Mouse (Mus musculus) testis, adult 2 months (tissue): ENCODE data around the gene Rasgrf2. TPM values are rescaled to one million over a fixed set of nuclear protein-coding genes. Genes with fewer than 3 reads are reported as not detected.

Experiments used
- H3K27ac ChIP-seq: fragments of 200-500 bp; 2 replicates; pipeline ENCODE4 v1.5.1; 2012; ENCODE audit warnings: low read depth, low read length; ENCODE audit not compliant: control insufficient read depth, insufficient read depth
- H3K27me3 ChIP-seq: fragments of 200-500 bp; 2 replicates; pipeline ENCODE4 v1.6.1; 2012; ENCODE audit warnings: mild to moderate bottlenecking, low read length, moderate library complexity; ENCODE audit not compliant: control insufficient read depth, insufficient read depth
- H3K36me3 ChIP-seq: fragments of 200-500 bp; 2 replicates; pipeline ENCODE4 v1.6.1; 2012; ENCODE audit warnings: mild to moderate bottlenecking, low read length; ENCODE audit not compliant: control insufficient read depth, insufficient read depth
- H3K4me1 ChIP-seq: fragments of 200-500 bp; 2 replicates; pipeline ENCODE4 v1.6.1; 2012; ENCODE audit warnings: low read length; ENCODE audit not compliant: control insufficient read depth, insufficient read depth
- H3K4me3 ChIP-seq: fragments of 200-500 bp; 2 replicates; pipeline ENCODE4 v1.5.1; 2012; ENCODE audit warnings: low read depth, mild to moderate bottlenecking, low read length, moderate library complexity, mixed read lengths; ENCODE audit not compliant: control insufficient read depth
- CTCF ChIP-seq: fragments of 200-500 bp; IDR thresholded peaks from 2 replicates; pipeline ENCODE4 v1.5.1; 2012; ENCODE audit warnings: low read depth, mild to moderate bottlenecking, inconsistent platforms, low read length, moderate library complexity; ENCODE audit not compliant: control insufficient read depth, insufficient read depth, insufficient replicate concordance
- POLR2A ChIP-seq: fragments of 200-500 bp; IDR thresholded peaks from 2 replicates; pipeline ENCODE4 v1.6.1; 2012; ENCODE audit warnings: low read depth, mild to moderate bottlenecking, inconsistent platforms, low read length, moderate library complexity; ENCODE audit not compliant: control insufficient read depth
- polyA plus RNA-seq: library from polyadenylated mRNA; depleted of rRNA; stranded (reverse); fragments of >200 nt; gene quantifications from 2 replicates; pipeline ENCODE4 v1.2.3, GENCODE M21; 2012

Rasgrf2 gene
- polyA plus RNA-seq, 1 experiment: 0.57 TPM

- H3K4me3 ChIP-seq: no peak overlapping the region
- no peak overlapping the region for H3K27ac ChIP-seq
- H3K36me3 ChIP-seq: no peaks in the 10 kb centered on the region
- H3K4me1 ChIP-seq: no peaks in the 10 kb centered on the region
- TF ChIP-seq POLR2A: no peak
- no peak for TF ChIP-seq CTCF
- H3K27me3 ChIP-seq: no peaks in the 10 kb centered on the region
Observed at GRCm38 (mm10) chr13:91884714-91885386, 246.6 kb downstream of the Rasgrf2 start.

- TF ChIP-seq POLR2A (no peak), CTCF (no peak; the same call in 1 of the 2 replicates)
- Histone ChIP-seq H3K4me1 (no peaks in the 10 kb centered on the region), H3K36me3 (no peaks in the 10 kb centered on the region), H3K27me3 (no peaks in the 10 kb centered on the region), H3K27ac (no peak overlapping the region), H3K4me3 (no peak overlapping the region)
Observed at GRCm38 (mm10) chr13:91881837-91882480, 249.5 kb downstream of the Rasgrf2 start.

GRCm38 (mm10) chr13:91880256-91880655, 251.2 kb downstream of the Rasgrf2 start:
- Histone ChIP-seq H3K4me1 (no peaks in the 10 kb centered on the region), H3K27ac (no peak overlapping the region), H3K27me3 (no peaks in the 10 kb centered on the region), H3K36me3 (no peaks in the 10 kb centered on the region), H3K4me3 (no peak overlapping the region)
- TF ChIP-seq POLR2A: no peak
- no peak for TF ChIP-seq CTCF

GRCm38 (mm10) chr13:91877996-91878395, 253.5 kb downstream of the Rasgrf2 start:
- no peak overlapping the region for H3K4me3 ChIP-seq
- H3K4me1 ChIP-seq: no peaks in the 10 kb centered on the region
- H3K27me3 ChIP-seq: no peaks in the 10 kb centered on the region
- no peak for TF ChIP-seq CTCF
- no peak for TF ChIP-seq POLR2A
- H3K27ac ChIP-seq: no peak overlapping the region
- no peaks in the 10 kb centered on the region for H3K36me3 ChIP-seq

- H3K4me1 ChIP-seq: no peaks in the 10 kb centered on the region
- no peak overlapping the region for H3K27ac ChIP-seq
- TF ChIP-seq CTCF (no peak), POLR2A (no peak)
- H3K4me3 ChIP-seq: no peak overlapping the region
- no peaks in the 10 kb centered on the region for H3K36me3 ChIP-seq
- H3K27me3 ChIP-seq: no peaks in the 10 kb centered on the region
Observed at GRCm38 (mm10) chr13:91877350-91877749, 254.1 kb downstream of the Rasgrf2 start.

- Histone ChIP-seq H3K36me3 (no peaks in the 10 kb centered on the region), H3K27me3 (no peaks in the 10 kb centered on the region), H3K27ac (no peak within 1 kb of the TSS), H3K4me1 (no peaks in the 10 kb centered on the region), H3K4me3 (no peak within 1 kb of the TSS)
- TF ChIP-seq CTCF (no peak), POLR2A (no peak)
Observed at GRCm38 (mm10) chr13:91876741-91877349, 254.6 kb downstream of the Rasgrf2 start, which contains the start of gene Ckmt2. Gene Ckmt2 (minus strand): TSS chr13:91876885.

- Histone ChIP-seq H3K27me3 (no peaks in the 10 kb centered on the region), H3K4me3 (no peak overlapping the region), H3K4me1 (no peaks in the 10 kb centered on the region), H3K27ac (no peak overlapping the region), H3K36me3 (no peaks in the 10 kb centered on the region)
- TF ChIP-seq CTCF (no peak), POLR2A (no peak)
Observed at GRCm38 (mm10) chr13:91875581-91875980, 255.9 kb downstream of the Rasgrf2 start.

GRCm38 (mm10) chr13:91874565-91874964, 256.9 kb downstream of the Rasgrf2 start:
- no peaks in the 10 kb centered on the region for H3K4me1 ChIP-seq
- H3K27ac ChIP-seq: no peak overlapping the region
- no peaks in the 10 kb centered on the region for H3K36me3 ChIP-seq
- TF ChIP-seq CTCF: no peak
- TF ChIP-seq POLR2A: no peak
- H3K4me3 ChIP-seq: no peak overlapping the region
- no peaks in the 10 kb centered on the region for H3K27me3 ChIP-seq
